Mouse (Mus musculus) adrenal gland, adult 8-10 months (tissue): ENCODE data around the gene Slc44a1. TPM values are rescaled to one million over a fixed set of nuclear protein-coding genes. Genes with fewer than 3 reads are reported as not detected.

Experiments used
- DNase-seq: peaks from one replicate; pipeline ENCODE4 v3.0.0; 2022
- total RNA-seq, 4 experiments: library from RNA; stranded (reverse); gene quantifications; 2 replicates each; pipeline ENCODE4 v1.2.4; 2022

The Slc44a1 gene
- total RNA-seq, 4 experiments from 2014 or later, result 70.7 to 156 (median 121) TPM

DNA sequence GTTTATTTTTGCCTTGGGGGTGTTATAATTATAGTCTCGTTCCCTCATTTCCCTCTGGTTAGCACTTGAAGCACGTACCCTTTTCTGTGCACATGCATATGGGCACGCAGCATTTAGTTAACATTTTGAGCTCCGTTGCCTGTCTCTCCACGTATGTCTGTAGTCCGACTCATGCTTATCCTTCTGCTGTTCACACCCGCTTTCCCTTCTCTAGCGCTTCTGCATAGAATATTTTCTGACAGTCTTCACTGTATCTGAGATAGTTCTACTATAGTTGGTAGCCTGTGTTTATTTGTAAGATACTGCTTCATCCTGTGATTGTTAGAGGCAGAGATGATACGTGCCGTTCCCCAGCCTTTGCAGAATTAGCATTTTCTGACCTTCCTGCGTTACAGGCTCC is 98.4 kb downstream of the Slc44a1 start:
- DNase-seq, result no peak

- DNase-seq, result no peak
Measured at GRCm38 (mm10) chr4:53539929-53540328, 99.7 kb downstream of the Slc44a1 start.

DNA sequence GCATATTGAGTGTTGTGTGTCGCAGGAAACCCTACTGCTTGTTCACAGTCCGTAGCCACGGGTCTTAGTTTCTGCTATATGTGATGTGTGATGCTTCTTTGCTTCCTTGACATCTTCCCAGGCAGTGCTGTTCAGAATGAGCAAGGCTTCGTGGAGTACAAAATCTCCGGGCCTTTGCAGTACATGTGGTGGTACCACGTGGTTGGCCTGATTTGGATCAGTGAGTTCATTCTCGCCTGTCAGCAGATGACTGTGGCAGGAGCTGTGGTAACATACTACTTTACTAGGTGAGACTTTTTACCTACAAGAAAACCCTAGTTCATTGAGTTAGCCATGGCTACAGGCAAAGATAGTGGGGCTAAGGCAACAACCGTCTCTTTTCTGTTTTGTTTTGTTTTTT is 103.2 kb downstream of the Slc44a1 start:
- DNase-seq, result no peak

- DNase-seq, result no peak
Measured at GRCm38 (mm10) chr4:53544889-53545288, 104.7 kb downstream of the Slc44a1 start.

DNA sequence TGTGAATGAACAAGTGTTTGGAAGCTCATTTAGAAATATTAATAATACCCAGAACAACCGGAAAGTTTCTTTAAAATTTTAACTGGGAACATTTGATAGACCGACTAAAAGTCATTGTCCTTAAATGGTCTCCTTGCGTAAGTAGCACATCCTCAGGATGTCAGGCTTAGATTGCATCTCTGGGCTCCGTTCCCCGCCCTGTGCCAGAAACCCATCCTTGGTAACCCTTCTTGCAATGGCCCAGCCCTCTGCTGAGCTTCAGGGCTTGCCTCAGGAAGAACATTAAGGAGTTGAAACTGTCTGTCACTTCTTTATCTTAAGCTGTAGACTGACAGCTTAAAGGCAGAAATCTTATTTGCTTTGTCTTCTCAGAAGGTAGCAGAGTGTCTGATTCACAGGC is 107.2 kb downstream of the Slc44a1 start:
- DNase-seq, result no peak

DNA sequence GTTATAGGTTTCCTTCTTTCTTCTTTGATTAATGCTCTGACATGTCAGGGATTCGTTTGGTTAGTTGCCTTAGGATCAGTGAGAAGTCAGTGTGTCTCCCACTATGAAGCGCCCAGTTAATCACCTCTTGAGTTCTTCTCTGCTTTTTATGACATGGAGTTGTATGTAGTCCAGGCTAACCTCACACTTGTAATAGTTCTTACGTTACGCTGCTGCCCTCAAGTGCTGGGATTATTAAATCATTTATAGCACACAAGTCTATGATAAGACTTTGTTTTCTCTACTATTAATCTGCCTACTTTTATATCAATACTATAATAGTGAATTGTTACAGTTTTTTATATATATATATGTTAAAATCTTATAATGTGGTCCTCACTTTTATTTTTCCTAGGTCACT is 109.2 kb downstream of the Slc44a1 start:
- DNase-seq, result no peak

DNA sequence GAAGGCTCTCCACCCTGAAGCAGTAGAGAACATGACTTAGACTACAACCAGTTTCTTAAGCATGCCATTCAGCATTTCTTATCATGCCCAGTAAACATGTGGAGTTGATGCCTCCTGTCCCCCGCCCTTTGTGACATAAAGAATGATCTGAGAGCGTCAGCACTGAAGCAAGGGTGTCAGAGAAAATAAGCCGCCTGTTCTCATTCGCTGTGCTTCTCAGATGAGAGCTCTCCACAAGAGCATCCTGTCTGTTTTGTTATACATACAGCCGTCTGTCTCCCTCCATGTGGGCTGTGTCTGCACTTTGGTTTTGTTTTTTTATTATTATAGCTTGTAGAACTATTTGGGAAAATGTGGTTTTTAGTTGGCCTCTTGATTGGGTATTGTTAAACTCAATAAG is 124.4 kb downstream of the Slc44a1 start:
- DNase-seq, result no peak

GRCm38 (mm10) chr4:53567065-53567464 is 126.9 kb downstream of the Slc44a1 start:
- DNase-seq, result no peak

DNA sequence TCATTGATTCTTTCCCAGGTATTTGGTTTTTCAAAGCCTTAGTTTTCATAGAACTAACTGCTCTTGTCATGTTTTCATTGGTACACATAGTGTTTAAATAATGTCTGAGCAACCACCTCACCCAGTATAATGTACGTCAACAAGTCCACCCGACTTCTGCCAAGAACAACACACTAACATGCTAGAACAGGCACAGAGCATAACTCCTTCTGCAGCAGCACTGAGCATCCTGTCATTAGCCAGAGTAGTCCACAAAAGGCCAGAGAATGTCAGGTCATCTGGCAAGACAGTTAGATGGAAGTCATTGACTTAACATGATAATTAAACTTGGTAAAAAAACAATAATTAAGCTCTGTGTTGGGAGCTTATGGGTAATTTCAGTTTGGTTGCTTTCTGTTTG is 135.3 kb downstream of the Slc44a1 start:
- no peak for DNase-seq

GRCm38 (mm10) chr4:53587676-53588075 is 147.5 kb downstream of the Slc44a1 start:
- no peak for DNase-seq

DNA sequence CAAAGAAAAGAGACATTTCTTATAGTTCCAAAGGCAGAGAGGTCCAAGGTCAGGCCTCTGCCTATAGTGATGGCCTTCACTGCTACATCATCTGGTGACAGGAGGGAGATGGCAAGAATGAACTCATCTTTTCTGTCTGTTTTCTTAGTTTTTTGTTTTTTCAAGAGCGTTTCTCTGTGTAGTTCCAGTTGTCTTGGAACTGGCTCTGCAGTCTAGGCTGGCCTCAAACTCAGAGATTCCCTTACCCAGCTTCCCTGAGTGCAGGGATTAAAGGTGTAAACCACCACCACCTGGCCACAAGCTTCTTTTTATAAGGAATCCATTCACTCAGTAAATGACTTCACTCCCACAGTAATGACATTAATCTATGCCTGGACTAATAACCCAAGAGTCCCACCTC is 148.7 kb downstream of the Slc44a1 start:
- DNase-seq, result no peak

- no peak for DNase-seq
Measured at GRCm38 (mm10) chr4:53589466-53589865, 149.3 kb downstream of the Slc44a1 start.

DNA sequence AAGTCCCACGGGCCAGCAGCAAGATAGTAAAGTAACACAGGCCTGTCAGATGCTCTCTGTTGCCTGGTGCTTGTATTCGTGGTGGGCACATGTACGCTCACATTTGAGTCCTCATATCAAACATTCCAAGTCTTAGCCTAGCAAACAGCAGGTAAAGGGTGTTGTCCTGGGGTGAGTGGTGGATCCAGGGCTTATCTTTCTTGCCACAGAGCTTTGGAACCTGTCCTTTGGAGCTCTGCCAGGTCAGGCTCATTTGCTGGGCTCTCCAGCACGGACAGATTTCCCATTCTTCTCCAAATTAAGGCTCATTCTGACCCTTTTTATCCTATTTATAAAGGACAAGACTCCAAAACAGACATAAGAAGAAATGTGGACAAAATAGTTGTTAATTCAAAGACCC is 149.9 kb downstream of the Slc44a1 start:
- no peak for DNase-seq

- DNase-seq, result no peak
Measured at GRCm38 (mm10) chr4:53590691-53591447, 150.7 kb downstream of the Slc44a1 start.

GRCm38 (mm10) chr4:53591536-53591935 is 151.3 kb downstream of the Slc44a1 start:
- no peak for DNase-seq

DNA sequence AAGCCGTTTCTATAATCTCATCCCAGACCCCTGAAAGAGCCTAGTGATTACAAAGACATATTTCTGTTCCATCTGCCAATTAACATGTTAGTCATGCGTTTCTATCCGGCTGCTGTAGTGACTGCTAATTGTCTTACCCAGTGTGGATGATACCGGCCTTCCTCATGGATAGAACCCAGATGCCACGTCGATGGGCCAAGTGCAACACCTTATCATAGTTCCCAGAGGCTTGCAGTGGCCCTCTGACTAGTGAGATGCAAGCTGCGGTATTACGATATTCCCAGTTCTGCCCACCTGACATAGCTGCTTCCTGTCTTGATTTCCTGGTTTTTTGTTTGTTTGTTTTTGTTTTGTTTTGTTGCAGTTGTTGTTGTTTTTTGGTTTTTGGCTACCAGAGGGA is 151.7 kb downstream of the Slc44a1 start:
- DNase-seq, result no peak

GRCm38 (mm10) chr4:53592386-53592785 is 152.2 kb downstream of the Slc44a1 start:
- peak; percentile 30 for DNase-seq

DNA sequence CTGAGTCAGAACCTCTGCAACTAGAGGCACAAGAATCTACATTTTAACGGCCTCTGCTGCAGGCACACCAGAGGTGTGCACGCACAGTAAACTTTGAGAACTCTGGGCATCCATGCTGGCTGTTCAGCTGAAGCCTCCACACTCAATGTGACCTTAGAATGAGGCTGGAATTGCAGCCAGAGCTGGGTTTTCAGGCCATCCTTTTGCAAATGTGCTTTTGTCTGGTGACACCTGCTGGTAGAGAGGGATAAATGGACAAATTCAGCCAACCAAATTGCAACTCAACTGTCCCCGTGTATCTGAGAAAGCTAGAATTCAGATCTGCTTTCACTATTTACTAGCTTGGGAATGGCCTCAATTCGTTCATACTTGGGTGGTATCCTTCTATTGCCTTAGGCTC is 154.0 kb downstream of the Slc44a1 start:
- DNase-seq, result peak; percentile 32

- DNase-seq, result no peak
Measured at GRCm38 (mm10) chr4:53595246-53596062, 155.2 kb downstream of the Slc44a1 start.

DNA sequence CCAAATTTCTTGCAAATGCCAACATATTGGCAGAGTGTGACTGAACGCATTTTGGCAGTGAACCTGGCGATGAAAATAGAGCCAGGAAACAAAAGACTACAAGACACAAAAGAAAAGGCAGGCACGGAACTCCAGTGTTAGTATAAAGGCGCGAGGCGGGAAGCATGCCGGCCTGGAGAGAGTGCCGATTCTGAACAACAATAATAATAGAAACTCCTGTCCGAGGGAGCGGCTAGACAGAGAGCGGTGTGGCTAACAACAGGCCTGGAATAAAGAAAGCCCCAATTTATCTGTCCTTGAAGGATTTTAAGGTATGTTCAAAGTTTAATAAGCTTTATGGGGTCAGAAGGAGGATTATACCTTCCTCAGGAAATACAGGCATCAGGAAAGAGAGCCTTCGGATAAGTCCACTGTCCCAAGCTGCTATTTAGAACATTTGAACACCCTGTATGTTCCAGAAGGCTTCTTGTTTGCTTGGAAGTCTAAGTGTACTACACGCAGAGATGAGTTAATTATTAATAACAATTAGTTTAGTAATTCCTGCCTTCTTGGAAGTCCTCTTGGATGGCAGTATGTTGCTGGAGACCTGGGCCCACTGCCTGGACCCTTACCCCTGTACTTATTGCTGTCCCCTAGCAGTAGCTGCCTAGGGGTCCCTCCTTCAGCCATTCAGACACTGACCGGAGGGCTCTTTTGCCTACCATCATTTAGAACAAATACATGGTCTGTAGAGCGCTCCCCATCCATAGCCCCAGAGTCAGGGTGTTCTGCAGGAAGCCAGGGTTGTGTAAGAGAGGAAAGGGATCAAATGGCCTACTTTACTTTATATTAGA is 156.1 kb downstream of the Slc44a1 start:
- DNase-seq, result no peak

DNA sequence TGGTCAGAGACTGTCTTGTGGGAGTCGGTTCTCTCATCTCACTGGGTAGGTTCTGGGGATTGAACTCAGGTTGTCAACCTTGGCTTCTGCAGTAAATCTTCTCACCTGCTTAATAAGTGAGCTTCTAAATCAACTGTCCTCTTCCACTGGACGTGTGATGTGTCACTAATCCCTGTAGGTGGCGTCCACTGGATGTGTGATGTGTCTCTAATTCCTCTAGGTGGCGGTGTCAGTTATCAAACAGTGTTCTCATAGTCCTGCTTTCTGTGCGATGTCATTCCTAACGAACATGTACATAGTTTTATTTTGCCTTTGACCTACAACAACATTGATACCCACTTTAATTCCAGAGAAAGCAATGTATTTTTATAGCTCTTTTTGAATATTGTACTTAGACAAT is 160.2 kb downstream of the Slc44a1 start:
- DNase-seq, result no peak

GRCm38 (mm10) chr4:53614576-53615225 is 174.5 kb downstream of the Slc44a1 start:
- no peak for DNase-seq
